Mouse (Mus musculus) heart, adult 18-20 months (tissue): ENCODE measurements at regions not wholly inside any gene's neighbourhood (a gene's known extent, or its start where the extent isn't known, plus 50 kb on each side); places are given as distances from the start of the nearest gene placed in this dataset.

Experiments used
- DNase-seq, 2 experiments: peaks; one replicate each; pipeline ENCODE4 v3.0.0; 2021 to 2022; ENCODE audit warnings: mixed read lengths in 1 of 2

DNA sequence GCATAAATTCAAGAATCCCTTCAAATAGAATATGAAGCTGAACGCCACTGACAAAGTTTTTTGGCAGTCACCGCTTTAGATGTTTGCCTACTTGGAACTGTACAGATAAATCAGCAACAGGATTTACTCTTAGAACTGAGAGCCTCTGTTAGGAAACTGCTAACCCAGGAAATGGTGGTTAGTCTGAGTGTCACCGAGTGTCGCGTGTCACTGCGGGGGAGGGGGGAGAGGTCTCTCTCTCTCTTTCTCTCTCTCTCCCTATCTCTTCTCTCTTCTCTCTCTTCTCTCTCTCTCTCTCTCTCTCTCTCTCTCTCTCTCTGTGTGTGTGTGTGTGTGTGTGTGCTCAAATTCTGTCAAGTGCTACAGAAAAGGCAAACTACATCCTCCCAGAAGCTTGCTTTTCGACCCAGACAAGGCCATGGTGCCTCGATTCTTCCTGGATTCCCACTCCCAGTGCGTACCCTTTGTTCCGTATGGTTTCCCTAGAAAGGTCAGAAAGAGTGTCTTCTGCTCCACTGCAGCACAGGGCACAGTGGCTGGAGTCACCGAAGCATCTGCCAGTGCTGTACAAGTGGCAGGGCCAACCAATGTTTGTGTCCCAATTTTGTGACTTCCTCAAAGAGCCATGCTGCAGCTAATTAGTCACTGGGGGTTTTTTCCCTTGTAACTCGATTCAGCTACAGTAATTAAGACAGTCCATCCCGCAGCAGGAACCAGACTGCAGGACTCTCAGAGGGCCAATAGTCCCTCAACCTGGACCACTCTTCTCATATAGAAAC, 87.0 kb downstream of the Cog6 start:
- no peak for DNase-seq

DNA sequence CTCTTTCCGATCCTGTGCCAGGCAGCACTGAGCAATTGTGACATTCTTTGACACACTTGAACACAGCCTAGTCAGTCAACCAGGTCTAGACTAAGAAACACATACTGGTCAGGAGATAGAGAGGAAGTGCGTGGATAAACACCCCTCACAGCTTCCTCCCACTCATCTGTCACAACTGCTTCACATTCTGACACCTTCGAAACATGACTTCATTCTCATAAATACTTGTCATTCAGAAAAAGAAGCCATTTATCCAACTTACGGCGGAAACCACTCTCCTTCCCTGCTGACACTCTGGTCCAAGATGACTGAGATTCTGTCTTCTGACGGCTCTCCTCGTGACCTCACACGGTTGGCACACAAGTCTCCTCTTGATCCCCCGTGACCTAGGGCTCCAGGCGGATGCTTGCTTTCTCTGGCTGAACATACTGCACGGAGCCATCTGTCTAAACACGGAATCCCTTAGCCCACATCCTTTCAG, 89.6 kb downstream of the Cog6 start:
- no peak for DNase-seq

GRCm38 (mm10) chr3:52926549-52926948, 90.5 kb downstream of the Cog6 start:
- DNase-seq, result no peak

DNA sequence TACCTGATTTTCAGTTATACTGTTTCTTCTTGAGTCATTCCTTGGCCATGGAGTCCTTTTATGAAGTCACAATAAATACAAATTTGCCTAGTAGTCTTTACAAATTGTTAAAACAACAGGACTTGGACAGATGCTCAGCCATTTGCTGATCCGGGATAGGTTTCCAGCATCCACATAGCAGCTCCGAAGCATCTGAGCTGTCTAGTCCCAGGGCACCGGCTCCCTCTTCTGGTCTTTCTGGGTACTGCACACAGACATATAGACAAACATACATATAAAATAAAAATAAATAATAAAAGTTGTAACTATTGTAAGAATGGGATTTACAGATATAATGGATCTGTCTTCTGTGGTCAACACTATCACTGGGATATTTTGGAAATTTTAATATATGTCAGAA, 91.8 kb downstream of the Cog6 start:
- DNase-seq, result peak in 1 of 2 experiments; percentile 53

- DNase-seq, result no peak
These were observed 92.4 kb downstream of the Cog6 start for GRCm38 (mm10) chr3:52924631-52925030.

GRCm38 (mm10) chr3:52923824-52924559, 93.0 kb downstream of the Cog6 start:
- DNase-seq, result no peak

GRCm38 (mm10) chr3:52922411-52922810, 94.6 kb downstream of the Cog6 start:
- no peak for DNase-seq

GRCm38 (mm10) chr3:52906823-52907564, 110.0 kb downstream of the Cog6 start:
- DNase-seq, result peak; percentile 25 to 28

DNA sequence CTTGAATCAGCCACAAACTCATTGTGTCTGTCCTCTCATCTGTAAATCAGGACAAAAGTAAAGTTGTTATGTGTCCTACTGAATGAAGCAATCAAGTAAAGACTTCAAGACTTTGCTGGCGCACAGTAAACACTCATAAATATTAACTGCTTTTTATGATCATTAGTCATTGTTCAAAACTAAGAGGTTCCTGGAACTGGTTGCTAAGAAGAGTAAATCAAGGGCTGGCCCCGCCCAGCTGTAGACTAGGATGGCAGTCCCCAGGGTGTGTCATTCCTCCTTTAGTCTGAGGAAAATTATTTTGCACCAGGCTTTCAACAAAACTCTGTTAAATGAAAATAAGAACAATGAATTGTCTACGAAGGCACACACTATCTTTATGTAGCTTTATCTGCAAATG, 113.0 kb downstream of the Cog6 start:
- DNase-seq, result no peak

- peak; percentile 63 to 77 for DNase-seq
These were observed 119.4 kb downstream of the Cog6 start for GRCm38 (mm10) chr3:52897665-52898064.

GRCm38 (mm10) chr3:52896462-52896861, 120.6 kb downstream of the Cog6 start:
- no peak for DNase-seq

GRCm38 (mm10) chr3:52895751-52896150, 121.3 kb downstream of the Cog6 start:
- DNase-seq, result no peak

GRCm38 (mm10) chr3:52894812-52895211, 122.2 kb downstream of the Cog6 start:
- no peak for DNase-seq

- peak; percentile 33 to 45 for DNase-seq
These were observed 127.8 kb downstream of the Cog6 start for GRCm38 (mm10) chr3:52889156-52889715.

GRCm38 (mm10) chr3:52881981-52882380, 135.1 kb downstream of the Cog6 start:
- DNase-seq, result peak in 1 of 2 experiments; percentile 9

- DNase-seq, result no peak
These were observed 135.9 kb downstream of the Cog6 start for GRCm38 (mm10) chr3:52881139-52881538.

DNA sequence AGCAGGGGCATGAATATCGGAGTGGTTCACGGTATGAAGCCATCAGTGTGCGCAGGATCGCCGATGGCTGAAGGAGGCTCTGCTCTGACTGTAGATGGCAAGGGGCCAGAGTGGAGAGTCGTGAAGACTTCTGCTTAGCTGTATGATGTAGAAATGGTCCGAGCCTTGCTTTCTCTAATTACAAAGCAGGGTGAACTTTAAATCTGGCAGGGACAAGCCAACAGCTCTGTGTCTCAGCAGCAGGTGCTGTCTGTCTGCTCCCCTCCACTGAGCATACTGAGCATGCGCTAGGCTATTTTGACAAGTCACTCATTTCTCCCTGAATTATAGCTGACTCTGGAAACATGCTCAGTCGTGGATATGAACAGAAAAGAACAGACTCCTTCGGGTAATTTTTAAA, 137.3 kb downstream of the Cog6 start:
- no peak for DNase-seq

- DNase-seq, result peak in 1 of 2 experiments; percentile 16
These were observed 138.7 kb downstream of the Cog6 start for GRCm38 (mm10) chr3:52878334-52878733.

DNA sequence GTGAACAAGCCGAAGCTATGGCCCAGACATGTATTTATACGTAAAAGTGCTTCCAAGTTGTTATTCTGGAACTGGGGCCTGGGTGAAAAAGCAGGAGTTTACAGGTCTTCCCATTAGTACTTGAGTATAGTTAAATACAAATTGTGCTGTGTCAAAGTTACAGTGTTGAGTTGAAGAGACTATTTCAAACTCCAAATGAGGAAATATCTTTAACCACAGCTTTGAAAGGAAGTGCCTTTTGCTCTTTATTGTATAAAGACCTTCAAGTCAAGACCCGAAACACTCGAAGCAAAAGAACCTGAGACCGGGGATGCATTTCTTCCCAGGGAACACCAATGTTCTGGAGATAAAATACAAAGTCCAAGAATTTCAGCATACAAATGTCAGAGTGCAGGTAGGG, 144.8 kb downstream of the Cog6 start:
- no peak for DNase-seq

GRCm38 (mm10) chr3:52863146-52863849, 153.7 kb downstream of the Cog6 start:
- no peak for DNase-seq

DNA sequence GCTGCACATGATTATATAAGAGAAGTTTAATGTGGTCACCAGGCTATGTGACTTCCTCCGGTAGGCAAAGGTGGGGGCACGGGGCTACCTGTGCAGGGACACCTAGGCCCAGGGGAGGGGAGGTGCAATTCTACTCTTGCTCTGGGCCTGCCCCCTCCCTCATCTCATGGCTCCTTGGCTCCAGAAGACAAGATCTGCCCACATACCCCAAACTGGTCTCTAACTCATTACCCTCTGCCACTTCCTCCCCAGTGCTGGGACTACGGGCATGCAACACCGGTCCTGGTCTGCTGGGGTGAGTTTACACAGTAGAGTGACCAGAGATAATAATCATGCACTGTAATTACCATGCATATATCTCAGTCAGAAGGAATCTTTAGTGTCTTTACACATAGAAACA, 155.0 kb downstream of the Cog6 start:
- DNase-seq, result no peak

- no peak for DNase-seq
These were observed 155.5 kb downstream of the Cog6 start for GRCm38 (mm10) chr3:52861538-52861937.
